Mouse (Mus musculus) ovary, adult 2 months (tissue): ENCODE data around the gene Shisa6. TPM values are rescaled to one million over a fixed set of nuclear protein-coding genes. Genes with fewer than 3 reads are reported as not detected.

ENCODE experiments used
- polyA plus RNA-seq: library from polyadenylated mRNA; depleted of rRNA; stranded (reverse); fragments of >200 nt; gene quantifications from 2 replicates; pipeline ENCODE4 v1.2.3, GENCODE M21; 2012; rRNA removed

Gene Shisa6
- polyA plus RNA-seq, result 9.1 and 10.5 TPM in 2 replicates

DNA sequence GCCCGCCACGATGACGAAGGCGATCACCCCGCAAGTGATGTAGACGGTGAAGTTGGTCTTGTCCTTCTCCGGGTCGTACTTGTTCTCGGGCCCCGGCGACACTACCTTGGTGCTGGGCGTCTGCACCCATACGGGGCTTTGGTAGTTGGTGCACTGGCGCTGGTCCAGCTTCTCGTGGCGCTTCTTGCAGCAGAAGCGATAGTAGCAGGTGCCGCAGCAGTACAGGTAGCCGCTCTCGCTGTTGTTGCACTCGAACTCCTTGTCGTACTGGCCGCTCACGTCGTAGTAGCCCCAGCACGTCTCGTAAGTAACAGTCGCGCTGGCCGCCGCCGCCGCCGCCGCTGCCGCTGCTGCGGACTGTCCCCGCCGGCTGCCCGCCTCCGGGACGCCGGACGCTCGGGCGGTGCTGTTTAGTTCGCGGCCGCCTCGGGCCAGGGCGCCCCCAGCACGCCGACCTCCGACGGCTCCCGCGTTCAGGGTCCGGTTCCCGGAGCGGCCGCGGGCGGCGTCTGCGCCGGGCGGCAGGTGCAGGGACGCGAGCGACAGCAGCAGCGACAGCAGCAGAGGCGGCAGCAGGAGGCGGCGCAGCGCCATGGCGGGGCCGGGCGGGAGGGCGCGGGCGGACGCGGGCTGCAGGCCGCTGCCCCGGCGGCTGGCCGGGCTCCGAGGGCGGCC is at the start of gene Shisa6:
Shisa6 (minus strand) TSS at position 594 of the 675 bp plus-strand sequence.

DNA sequence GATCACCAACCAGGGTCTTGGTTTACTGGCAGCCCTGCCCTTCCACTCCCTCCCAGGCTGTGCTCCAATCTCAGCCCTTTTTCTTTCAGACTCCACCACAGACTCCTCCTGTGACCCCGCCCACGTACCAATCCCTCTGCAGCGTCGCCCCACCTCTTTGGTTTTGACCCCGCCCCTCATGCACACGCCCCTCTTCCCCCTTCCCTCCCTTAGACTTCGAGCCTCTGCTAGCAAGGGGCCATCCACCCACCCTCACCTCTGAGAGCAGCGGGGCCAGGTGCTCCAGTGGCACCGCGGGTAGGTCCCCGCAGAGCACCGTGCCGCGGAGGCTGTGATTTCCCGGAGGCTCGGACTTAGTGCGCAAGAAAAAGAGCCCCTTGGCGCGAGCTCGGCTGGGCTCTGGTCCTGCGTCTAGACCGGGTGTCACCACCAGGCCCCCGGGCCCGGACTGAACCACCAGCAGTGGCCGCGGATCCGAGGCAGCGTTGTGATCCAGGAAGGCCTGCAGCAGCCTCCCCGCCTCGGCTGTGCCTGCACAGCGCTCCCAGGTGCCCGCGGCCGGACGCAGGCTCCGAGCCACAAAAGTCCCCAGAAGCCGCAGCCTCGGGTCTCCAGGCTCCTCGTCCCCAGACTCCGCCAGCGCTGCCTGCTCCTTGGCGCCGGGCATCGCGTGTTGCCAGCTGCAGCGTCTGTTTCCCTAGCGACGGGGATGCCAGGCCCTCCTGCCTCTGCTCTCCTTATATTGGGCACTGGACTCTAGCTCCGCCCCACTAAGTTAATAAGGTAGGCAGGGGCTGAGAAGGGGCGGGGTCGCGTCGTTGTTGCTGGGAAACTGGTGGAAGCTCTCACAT is 357.7 kb downstream of the Shisa6 start, which contains the start of gene Dnah9:
Dnah9 (minus strand) TSS at position 751 of the 851 bp plus-strand sequence.

